Mouse (Mus musculus): ENCODE results near the gene Hist1h3c. TPM values are rescaled to one million over a fixed set of nuclear protein-coding genes. Genes with fewer than 3 reads are reported as not detected.

Gene Hist1h3c
- polyA plus RNA-seq, 1 experiment = 52.4 TPM

Other genes with a start within 250 kb of the Hist1h3c start
- gene Hist1h4h, start 214.6 kb downstream of the Hist1h3c start, polyA plus RNA-seq (2012; rRNA removed) = 21.7 and 31.0 TPM in 2 replicates
- gene Hist1h2af, start 211.7 kb downstream of the Hist1h3c start, polyA plus RNA-seq (2012; rRNA removed) = 189 and 273 TPM in 2 replicates
- gene Hist1h3g, start 210.2 kb downstream of the Hist1h3c start, polyA plus RNA-seq (2012; rRNA removed) = 38.6 and 41.4 TPM in 2 replicates
- gene Hist1h2bh, start 202.2 kb downstream of the Hist1h3c start, polyA plus RNA-seq (2012; rRNA removed) = 3.2 and 6.3 TPM in 2 replicates
- gene Hist1h3f, start 201.6 kb downstream of the Hist1h3c start, polyA plus RNA-seq (2012; rRNA removed) = 5.1 and 6.2 TPM in 2 replicates
- 19.4 and 22.4 TPM in 2 replicates for gene Hist1h4f, start 194.0 kb downstream of the Hist1h3c start, polyA plus RNA-seq (2012; rRNA removed)
- gene Hist1h1d, start 192.3 kb downstream of the Hist1h3c start, polyA plus RNA-seq (2012; rRNA removed) = 0.65 and 1.3 TPM in 2 replicates
- gene Hist1h3e, start 183.2 kb downstream of the Hist1h3c start, polyA plus RNA-seq (2012; rRNA removed) = 41.5 and 49.2 TPM in 2 replicates
- 17.0 and 26.2 TPM in 2 replicates for gene Hist1h2ae, start 174.4 kb downstream of the Hist1h3c start, polyA plus RNA-seq (2012; rRNA removed)
- gene Hist1h2bg, start 174.2 kb downstream of the Hist1h3c start, polyA plus RNA-seq (2012; rRNA removed) = 14.7 and 42.2 TPM in 2 replicates
- gene Hist1h2bf, start 171.4 kb downstream of the Hist1h3c start, polyA plus RNA-seq (2012; rRNA removed) = 8.0 and 18.9 TPM in 2 replicates
- gene Hist1h2ad, start 171.2 kb downstream of the Hist1h3c start, polyA plus RNA-seq (2012; rRNA removed) = 2.4 and 8.0 TPM in 2 replicates
- gene Hist1h3d, start 169.8 kb downstream of the Hist1h3c start, polyA plus RNA-seq (2012; rRNA removed) = 21.2 and 34.9 TPM in 2 replicates
- gene Hist1h4d, start 164.0 kb downstream of the Hist1h3c start, polyA plus RNA-seq (2012; rRNA removed) = 10.3 and 11.7 TPM in 2 replicates
- gene Hist1h2be, start 124.5 kb downstream of the Hist1h3c start, polyA plus RNA-seq (2012; rRNA removed) = 1.9 and 4.2 TPM in 2 replicates
- 11.1 and 13.7 TPM in 2 replicates for gene Hist1h1e, start 123.0 kb downstream of the Hist1h3c start, polyA plus RNA-seq (2012; rRNA removed)
- 1.2 and 2.0 TPM in 2 replicates for gene Hist1h2ac, start 61.7 kb downstream of the Hist1h3c start, polyA plus RNA-seq (2012; rRNA removed)
- 17.0 and 27.2 TPM in 2 replicates for gene Hist1h2bc, start 61.4 kb downstream of the Hist1h3c start, polyA plus RNA-seq (2012; rRNA removed)
- gene Hist1h1t, start 49.8 kb downstream of the Hist1h3c start, polyA plus RNA-seq (2012; rRNA removed) = 0.11 and 0.17 TPM in 2 replicates
- 7.5 and 10.3 TPM in 2 replicates for gene Hist1h4c, start 47.1 kb downstream of the Hist1h3c start, polyA plus RNA-seq (2012; rRNA removed)
- 1.8 and 1.9 TPM in 2 replicates for gene Hfe, start 34.7 kb downstream of the Hist1h3c start, polyA plus RNA-seq (2012; rRNA removed)
- gene Hist1h1c, start 6.8 kb downstream of the Hist1h3c start, polyA plus RNA-seq (2012; rRNA removed) = 13.2 and 15.1 TPM in 2 replicates
- 6.3 and 16.8 TPM in 2 replicates for gene Hist1h2bb, start 1.1 kb upstream of the Hist1h3c start, polyA plus RNA-seq (2012; rRNA removed)
- gene Hist1h2ab, start 5.5 kb upstream of the Hist1h3c start, polyA plus RNA-seq (2012; rRNA removed) = 44.2 and 53.2 TPM in 2 replicates
- gene Hist1h3b, start 6.7 kb upstream of the Hist1h3c start, polyA plus RNA-seq (2012; rRNA removed) = 52.8 and 64.6 TPM in 2 replicates
- gene Hist1h4b, start 11.4 kb upstream of the Hist1h3c start, polyA plus RNA-seq (2012; rRNA removed) = 29.2 and 64.2 TPM in 2 replicates
- gene Hist1h4a, start 15.6 kb upstream of the Hist1h3c start, polyA plus RNA-seq (2012; rRNA removed) = 7.3 and 15.7 TPM in 2 replicates
- gene Hist1h3a, start 16.8 kb upstream of the Hist1h3c start, polyA plus RNA-seq (2012; rRNA removed) = 31.4 and 33.8 TPM in 2 replicates
- gene Hist1h1a, start 18.1 kb upstream of the Hist1h3c start, polyA plus RNA-seq (2012; rRNA removed) = 9.1 and 22.2 TPM in 2 replicates
- gene Trim38, start 24.3 kb upstream of the Hist1h3c start, polyA plus RNA-seq (2012; rRNA removed) = not detected in 2 replicates
- 0.01 and 0.04 TPM in 2 replicates for gene Slc17a2, start 61.4 kb upstream of the Hist1h3c start, polyA plus RNA-seq (2012; rRNA removed)
- gene Slc17a3, start 93.8 kb upstream of the Hist1h3c start, polyA plus RNA-seq (2012; rRNA removed) = 0.06 and 0.08 TPM in 2 replicates
- gene Slc17a1, start 122.1 kb upstream of the Hist1h3c start, polyA plus RNA-seq (2012; rRNA removed) = 0.02 TPM in 1 of 2 replicates, not detected in the other
- 0.05 and 0.10 TPM in 2 replicates for gene Slc17a4, start 169.4 kb upstream of the Hist1h3c start, polyA plus RNA-seq (2012; rRNA removed)
- gene Hist1h2ba, start 188.6 kb upstream of the Hist1h3c start, polyA plus RNA-seq (2012; rRNA removed) = not detected in 2 replicates
- gene Hist1h2aa, start 188.9 kb upstream of the Hist1h3c start, polyA plus RNA-seq (2012; rRNA removed) = not detected in 2 replicates
- 0.31 and 0.34 TPM in 2 replicates for gene Scgn, start 245.6 kb upstream of the Hist1h3c start, polyA plus RNA-seq (2012; rRNA removed)

All from central nervous system, embryonic 11.5 days (tissue).